Mouse (Mus musculus) monocyte, adult 2 months (primary cell): ENCODE data around the gene Crybb2.

ENCODE experiments used
- DNase-seq, 2 experiments: peaks; one replicate each; pipeline ENCODE4 v3.0.0; 2022; ENCODE audit warnings: low spot score in 2 of 2, low read depth in 1 of 2

The Crybb2 gene

DNA sequence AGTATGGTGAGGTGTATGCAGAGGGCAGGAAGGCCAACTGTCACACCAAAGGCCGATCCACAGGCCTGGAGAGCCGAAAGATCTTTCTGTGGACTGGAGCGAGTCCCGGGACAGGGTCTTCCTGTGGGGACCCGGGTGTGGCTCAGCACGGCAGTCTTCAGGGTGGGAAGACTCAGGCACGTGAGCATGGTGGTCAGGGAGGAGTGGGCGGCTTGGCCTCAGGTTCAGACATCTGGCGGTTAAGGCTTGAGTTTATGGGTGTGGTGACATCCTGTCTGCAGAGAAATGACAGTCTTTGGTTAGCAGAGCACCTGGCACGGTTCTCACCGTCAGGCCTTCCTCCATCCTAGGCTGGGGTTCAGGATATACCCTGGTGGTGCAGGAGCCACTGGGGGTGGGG, 20.8 kb upstream of the Crybb2 start:
- DNase-seq = no peak

- DNase-seq = no peak
These were observed 20.3 kb upstream of the Crybb2 start for GRCm38 (mm10) chr5:113090077-113090690.

DNA sequence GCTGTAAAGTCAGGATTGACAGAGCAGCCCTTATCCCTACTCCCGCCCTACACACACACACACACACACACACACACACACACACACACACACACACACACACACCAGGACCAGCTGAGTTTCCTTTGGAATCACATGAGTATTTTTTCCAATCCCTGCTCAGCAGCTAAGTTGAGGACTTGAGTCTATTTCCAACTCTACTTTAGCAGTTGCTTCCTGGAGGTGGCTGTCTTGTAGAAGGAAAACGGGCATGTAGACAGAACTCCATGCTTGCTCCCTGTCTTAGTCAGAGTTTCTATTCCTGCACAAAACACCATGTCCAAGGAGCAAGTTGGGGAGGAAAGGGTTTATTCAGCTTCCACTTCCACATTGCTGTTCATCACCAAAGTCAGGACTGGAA, 17.5 kb upstream of the Crybb2 start:
- DNase-seq = no peak

DNA sequence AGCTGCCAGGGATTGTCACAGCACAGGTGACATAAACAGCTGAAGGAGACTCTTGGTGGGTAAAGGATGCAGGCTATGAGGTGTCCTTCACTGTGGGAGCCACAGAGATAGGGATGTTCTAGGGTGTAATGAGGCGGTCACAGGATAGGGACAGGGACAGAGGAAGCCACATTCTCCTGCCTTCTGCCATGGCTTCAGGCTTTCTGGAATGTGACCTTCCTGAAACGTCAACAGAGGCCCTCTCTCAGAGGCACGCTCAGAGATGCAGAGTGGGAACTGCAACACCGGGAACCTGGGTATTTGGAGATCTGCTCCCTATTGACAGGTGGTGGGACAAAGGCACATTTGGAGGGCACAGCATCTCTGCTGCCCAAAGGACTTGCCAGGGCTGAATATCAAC, 17.1 kb upstream of the Crybb2 start:
- DNase-seq = no peak

DNA sequence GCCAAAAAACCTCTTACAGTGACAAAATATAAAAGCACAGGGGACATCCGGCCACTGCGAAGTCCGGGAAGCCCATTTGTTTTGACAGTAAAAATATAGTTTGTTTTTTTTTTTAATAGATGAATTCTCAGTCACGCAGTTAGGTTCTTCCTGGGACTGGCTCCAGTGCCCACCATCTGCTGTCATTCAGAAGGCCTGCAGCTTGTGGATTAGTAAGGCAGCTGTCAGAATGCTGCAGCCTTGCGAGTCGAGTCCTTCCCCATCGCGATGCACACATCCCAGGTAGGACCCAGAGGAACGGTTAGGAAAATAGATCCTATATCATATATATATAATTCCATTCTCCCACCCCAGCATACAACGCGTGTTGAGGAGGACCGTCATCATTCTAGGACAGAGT, 16.5 kb upstream of the Crybb2 start:
- DNase-seq = no peak

DNA sequence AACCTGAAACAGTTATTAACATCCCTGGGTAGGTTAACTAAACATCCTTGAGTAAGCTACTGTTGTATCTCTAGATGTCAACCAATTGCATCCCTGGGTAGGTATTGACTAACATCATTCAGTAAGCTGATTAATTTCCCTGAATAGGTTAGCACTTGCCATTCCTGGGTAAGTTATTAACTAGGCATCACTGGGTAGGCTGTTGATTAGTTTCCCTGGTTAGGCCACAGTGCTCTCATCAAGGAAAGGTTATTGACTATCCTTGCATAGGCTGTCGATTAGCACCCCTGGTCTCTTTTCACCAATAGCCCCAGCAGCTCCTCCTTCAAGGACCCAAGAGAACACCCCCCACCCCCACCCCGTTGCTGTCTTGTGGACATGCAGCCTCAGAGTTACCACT, 16.0 kb upstream of the Crybb2 start:
- DNase-seq = no peak

DNA sequence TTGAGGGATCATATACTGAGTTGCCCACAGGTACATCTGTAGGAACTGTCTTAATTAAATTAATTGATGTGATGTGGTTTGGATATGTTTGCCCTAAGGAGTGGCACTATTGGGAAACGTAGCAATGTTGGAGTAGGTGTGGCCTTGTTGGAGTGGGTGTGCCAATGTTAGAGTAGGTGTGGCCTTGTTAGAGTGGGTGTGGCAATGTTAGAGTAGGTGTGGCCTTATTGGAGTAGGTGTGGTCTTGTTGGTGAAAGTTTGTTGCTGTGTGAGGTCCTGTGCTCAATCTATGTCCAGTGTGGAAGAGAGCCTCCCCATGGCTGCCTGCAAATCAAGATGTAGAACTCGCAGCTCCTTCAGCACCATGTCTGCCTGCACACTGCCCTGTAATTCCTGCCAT, 14.4 kb upstream of the Crybb2 start:
- no peak for DNase-seq

- no peak for DNase-seq
These were observed 12.6 kb upstream of the Crybb2 start for GRCm38 (mm10) chr5:113082356-113083168.

- DNase-seq = no peak
These were observed 11.5 kb upstream of the Crybb2 start, which contains the start of gene Crybb3 for GRCm38 (mm10) chr5:113081439-113081838. TSS of gene Crybb3 (minus strand) at chr5:113081584.

DNA sequence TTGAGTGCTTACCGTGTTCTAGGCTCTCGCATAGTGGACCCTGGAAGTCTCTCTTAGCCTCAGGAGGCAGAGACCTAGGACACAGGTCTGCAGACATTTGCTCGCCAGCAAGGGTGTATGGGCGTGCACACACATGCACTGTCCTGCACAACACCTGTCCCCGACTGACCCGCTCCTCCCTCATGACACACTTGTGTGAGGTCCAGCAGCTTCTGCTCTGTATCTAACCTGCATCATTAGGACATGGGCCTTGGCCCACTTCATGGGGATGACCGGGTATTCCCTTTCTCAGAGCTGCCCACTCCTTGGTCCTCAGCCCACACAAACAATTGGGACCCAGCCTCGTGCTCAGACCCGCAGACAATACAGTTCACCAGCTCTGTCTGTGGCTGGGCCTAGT, 11.1 kb upstream of the Crybb2 start:
- DNase-seq = no peak

- DNase-seq = no peak
These were observed 9.9 kb upstream of the Crybb2 start for GRCm38 (mm10) chr5:113079783-113080182.

GRCm38 (mm10) chr5:113078686-113079085, 8.8 kb upstream of the Crybb2 start:
- no peak for DNase-seq

- peak in 1 of 2 experiments; percentile 69 for DNase-seq
These were observed 15.6 kb downstream of the Crybb2 start for GRCm38 (mm10) chr5:113054308-113054707.

GRCm38 (mm10) chr5:113050581-113051185, 19.2 kb downstream of the Crybb2 start:
- DNase-seq = no peak

- no peak for DNase-seq
These were observed 20.0 kb downstream of the Crybb2 start for GRCm38 (mm10) chr5:113049876-113050275.

DNA sequence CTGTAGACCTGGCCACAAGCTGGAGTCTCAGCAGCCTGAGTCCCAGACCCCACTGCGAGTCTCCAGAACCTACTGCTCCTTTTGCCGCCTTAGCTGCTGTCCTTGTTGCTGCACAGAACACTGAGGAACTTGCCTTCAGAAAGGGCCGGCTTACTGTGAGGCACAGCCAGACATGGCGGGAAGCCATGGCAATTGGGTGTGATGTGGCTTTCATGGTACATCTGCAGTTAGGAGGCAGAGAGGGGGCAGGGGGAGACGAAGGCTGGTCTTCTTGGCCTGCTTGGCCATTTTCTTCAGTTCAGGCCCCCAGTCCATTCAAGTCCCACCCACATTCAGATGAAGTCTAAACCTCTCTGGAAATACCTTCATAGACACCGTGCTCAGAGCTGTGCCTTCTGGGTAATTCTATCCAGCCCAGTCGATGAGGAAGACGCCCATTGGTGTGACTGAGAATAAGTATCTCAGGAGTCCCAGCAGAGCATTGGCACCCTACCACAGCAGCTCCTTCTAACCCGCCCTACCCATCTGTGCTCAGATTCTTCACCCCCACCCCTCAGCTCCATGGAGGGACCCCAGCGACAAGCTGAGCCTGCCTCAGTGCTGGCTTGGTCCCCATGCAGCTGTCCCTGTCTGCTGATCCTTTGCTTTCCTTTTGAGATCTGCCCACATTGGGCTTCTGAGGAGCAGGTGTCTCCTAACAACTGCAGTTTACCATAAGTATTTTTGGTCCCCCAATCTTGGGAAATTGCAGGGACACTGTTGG, 24.2 kb downstream of the Crybb2 start:
- no peak for DNase-seq

DNA sequence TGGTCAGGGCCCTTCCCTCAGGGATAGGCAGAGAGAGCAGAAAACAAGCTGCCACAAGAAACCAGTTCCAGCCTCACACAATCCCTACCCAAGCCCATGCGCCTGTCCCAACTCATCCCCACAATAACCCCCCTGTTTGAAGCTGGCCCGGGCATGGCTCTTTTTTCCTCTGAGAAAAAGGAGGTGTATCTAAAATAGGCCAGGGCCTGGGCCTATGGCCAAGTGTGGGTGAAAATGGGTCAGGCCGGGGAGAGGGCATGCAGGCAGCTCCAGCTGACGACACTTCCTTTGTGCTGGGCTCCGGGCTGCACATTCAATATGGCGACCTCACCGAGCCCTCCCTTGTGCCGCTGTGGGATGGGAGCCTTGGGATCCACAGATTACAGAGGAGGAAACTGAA, 26.4 kb downstream of the Crybb2 start:
- DNase-seq = no peak

DNA sequence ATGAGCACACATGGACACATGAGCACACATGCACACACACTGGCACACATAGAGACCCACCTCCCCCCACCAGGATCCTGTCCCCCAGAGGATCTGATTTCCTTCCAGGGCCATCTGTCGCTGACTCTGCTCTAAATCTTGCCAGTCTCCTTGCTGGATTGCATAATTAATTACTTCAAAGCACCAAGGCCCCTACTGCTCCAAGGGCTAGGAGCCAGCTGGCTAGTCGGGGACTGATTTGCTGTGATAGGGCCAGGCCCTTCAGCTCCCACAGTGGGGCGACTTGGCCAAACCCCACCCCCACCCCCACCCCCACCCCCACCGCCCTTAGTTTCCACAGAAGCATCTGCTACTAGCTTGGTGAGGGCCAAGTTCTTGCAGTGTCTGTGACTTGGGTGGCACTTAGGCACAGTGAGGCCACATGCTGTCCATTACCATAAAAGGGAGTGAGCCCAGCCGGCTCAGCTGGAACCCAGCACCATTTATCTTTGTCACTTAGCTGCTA, 28.3 kb downstream of the Crybb2 start:
- no peak for DNase-seq

DNA sequence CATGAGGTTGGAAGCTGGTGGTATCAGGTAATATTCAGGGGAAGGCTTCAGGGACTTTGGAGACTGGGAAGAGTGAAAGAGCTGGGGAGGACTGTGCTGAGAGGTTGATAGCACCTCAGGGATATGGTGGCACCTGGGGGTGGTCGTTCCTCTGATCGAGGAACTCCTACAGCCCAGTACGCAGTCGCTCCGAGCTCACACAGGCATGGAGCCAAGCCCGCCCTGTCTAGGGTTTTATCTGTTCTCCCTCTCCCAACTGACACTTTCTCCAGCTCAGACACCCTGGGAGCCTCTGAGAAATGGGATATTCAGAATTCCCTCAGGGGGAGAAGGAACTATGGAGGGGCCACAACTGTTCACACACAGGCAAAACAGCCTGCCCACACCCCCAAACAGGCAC, 29.1 kb downstream of the Crybb2 start:
- DNase-seq = no peak

GRCm38 (mm10) chr5:113038601-113039000, 31.3 kb downstream of the Crybb2 start:
- no peak for DNase-seq
